ENCODE assay signal across 18 mouse cellular contexts in genomic region chrX:145455629-145456028, GRCm38 (mm10).
"Had no signal": no experiment of that assay in that cellular context is flagged by ENCODE, and none has a peak within 500 bp of the region (broad histone marks: within the 10 kb centered on the region; RNA-seq: fewer than 3 reads in every experiment).

No protein-coding gene starts in this region.

- H3K4me1 ChIP-seq: hindbrain, embryonic 13.5 days; kidney, embryonic 15.5 days; limb, embryonic 10.5 days; limb, embryonic 13.5 days; midbrain, embryonic 12.5 days; midbrain, embryonic 15.5 days; neural tube, embryonic 13.5 days had no signal

- H3K27me3 ChIP-seq: hindbrain, embryonic 13.5 days; midbrain, embryonic 15.5 days; neural tube, embryonic 13.5 days had no signal

- DNase-seq: kidney, adult 11 months; liver; lung, adult 2 months; lung, postnatal 14 days; lung, postnatal 4 days; retina, postnatal 1 day; right cerebral cortex, postnatal 25 days; thymus, adult 18-20 months; thymus, postnatal 36 days had no signal

- H3K27ac ChIP-seq: hindbrain, embryonic 13.5 days; kidney, embryonic 15.5 days; limb, embryonic 10.5 days; limb, embryonic 13.5 days; liver, embryonic 14.5 days; midbrain, embryonic 12.5 days; midbrain, embryonic 15.5 days; neural tube, embryonic 13.5 days had no signal

- ATAC-seq: midbrain, embryonic 15.5 days had no signal

- H3K4me3 ChIP-seq: hindbrain, embryonic 13.5 days; kidney, embryonic 15.5 days; limb, embryonic 10.5 days; limb, embryonic 13.5 days; midbrain, embryonic 12.5 days; midbrain, embryonic 15.5 days; myocyte; neural tube, embryonic 13.5 days had no signal

- H3K4me2 ChIP-seq: hindbrain, embryonic 13.5 days; kidney, embryonic 15.5 days; limb, embryonic 13.5 days; midbrain, embryonic 12.5 days; midbrain, embryonic 15.5 days; neural tube, embryonic 13.5 days had no signal

- H3K9me3 ChIP-seq: hindbrain, embryonic 13.5 days; kidney, embryonic 15.5 days; limb, embryonic 10.5 days; limb, embryonic 13.5 days; midbrain, embryonic 12.5 days; midbrain, embryonic 15.5 days; neural tube, embryonic 13.5 days had no signal

- H3K9ac ChIP-seq: hindbrain, embryonic 13.5 days; kidney, embryonic 15.5 days; limb, embryonic 13.5 days; liver, embryonic 14.5 days; midbrain, embryonic 12.5 days; midbrain, embryonic 15.5 days; neural tube, embryonic 13.5 days had no signal

- H3K36me3 ChIP-seq: midbrain, embryonic 15.5 days had no signal
